30 mouse cellular contexts compared by ENCODE assay signal in genomic region chr2:181196628-181197300, GRCm38 (mm10). TPM values are rescaled to one million over a fixed set of nuclear protein-coding genes. Genes with fewer than 3 reads are reported as not detected.
DNase-seq lines count a peak whose midpoint lies in the region; ATAC-seq and TF ChIP-seq lines count a peak whose summit lies in the region.
"Had no signal": no experiment of that assay in that cellular context is flagged by ENCODE, and none has a peak within 500 bp of the region (broad histone marks: within the 10 kb centered on the region; RNA-seq: fewer than 3 reads in every experiment).

No protein-coding gene starts in this region.

- H3K4me1 ChIP-seq in kidney, embryonic 15.5 days, result no peaks in the 10 kb centered on the region
- 0 out of 2 replicates have a peak, but pooled peaks cover 2% of the 10 kb centered on the region for H3K4me1 ChIP-seq in intestine, embryonic 15.5 days (replicated peaks)
- H3K4me1 ChIP-seq in liver, postnatal 0 days (ENCODE audit: insufficient read depth), result peaks cover 8% of the 10 kb centered on the region
- H3K4me1 ChIP-seq: embryonic facial prominence, embryonic 12.5 days; heart, embryonic 13.5 days; hindbrain, embryonic 12.5 days; limb, embryonic 10.5 days; midbrain, embryonic 12.5 days had no signal

- DNase-seq in kidney, adult 8-10 months, result peak; percentile 70 to 73
- DNase-seq in kidney, postnatal 25 days, result peak; percentile 54 to 73
- DNase-seq in liver, postnatal 0 days, result no peak
- DNase-seq in frontal cortex, postnatal 10 days (ENCODE audit: low spot score in 2 of 2), result no peak
- no peak for DNase-seq in testis, postnatal 10 days (ENCODE audit: low spot score)
- DNase-seq in adrenal gland, postnatal 14 days, result no peak
- DNase-seq: cerebellum, adult 11-12 months; cerebellum, postnatal 14 days; forebrain, postnatal 0 days; gastrocnemius, postnatal 36 days; heart, adult 2 months; heart, postnatal 14 days; lung, adult 18-20 months; lung, postnatal 14 days; thymus, postnatal 25 days had no signal

- H3K27me3 ChIP-seq in kidney, embryonic 15.5 days, result no peaks in the 10 kb centered on the region
- H3K27me3 ChIP-seq in intestine, embryonic 15.5 days (replicated peaks), result no peaks in the 10 kb centered on the region
- H3K27me3 ChIP-seq in liver, postnatal 0 days (ENCODE audit: insufficient read depth, low read length), result no peaks in the 10 kb centered on the region
- H3K27me3 ChIP-seq: embryonic facial prominence, embryonic 12.5 days; midbrain, embryonic 12.5 days had no signal

- H3K4me3 ChIP-seq in kidney, embryonic 15.5 days (replicated peaks), result no peak overlapping the region
- H3K4me3 ChIP-seq in intestine, embryonic 15.5 days (replicated peaks), result no peak overlapping the region
- no peak overlapping the region for H3K4me3 ChIP-seq in liver, postnatal 0 days (ENCODE audit: low read depth, low read length)
- H3K4me3 ChIP-seq: embryonic facial prominence, embryonic 12.5 days; heart, adult 2 months; heart, embryonic 13.5 days; hindbrain, embryonic 12.5 days; limb, embryonic 10.5 days; midbrain, embryonic 12.5 days had no signal

- WGBS in kidney, embryonic 15.5 days, result 83% methylated on average over 4 of the region's 4 CpGs
- 63% methylated on average over 4 of the region's 4 CpGs for WGBS in intestine, embryonic 15.5 days
- WGBS in liver, postnatal 0 days (ENCODE audit: insufficient replicate concordance), result 60% methylated on average over 4 of the region's 4 CpGs

- no peaks in the 10 kb centered on the region for H3K9me3 ChIP-seq in kidney, embryonic 15.5 days (replicated peaks)
- no peaks in the 10 kb centered on the region for H3K9me3 ChIP-seq in intestine, embryonic 15.5 days
- H3K9me3 ChIP-seq in liver, postnatal 0 days (ENCODE audit: low read length), result no peaks in the 10 kb centered on the region
- H3K9me3 ChIP-seq: embryonic facial prominence, embryonic 12.5 days; heart, embryonic 13.5 days; hindbrain, embryonic 12.5 days; limb, embryonic 10.5 days; midbrain, embryonic 12.5 days had no signal

- TF ChIP-seq EP300 in liver, postnatal 0 days (IDR thresholded peaks at IDR 0.05; ENCODE audit: low read depth), result no peak

- no peak overlapping the region for H3K4me2 ChIP-seq in kidney, embryonic 15.5 days
- no peak overlapping the region for H3K4me2 ChIP-seq in intestine, embryonic 15.5 days (replicated peaks)
- no peak overlapping the region for H3K4me2 ChIP-seq in liver, postnatal 0 days (ENCODE audit: low read depth, low read length)
- H3K4me2 ChIP-seq: embryonic facial prominence, embryonic 12.5 days; heart, embryonic 13.5 days; hindbrain, embryonic 12.5 days; midbrain, embryonic 12.5 days had no signal

- no peak overlapping the region for H3K9ac ChIP-seq in kidney, embryonic 15.5 days
- H3K9ac ChIP-seq in intestine, embryonic 15.5 days, result no peak overlapping the region
- no peak overlapping the region for H3K9ac ChIP-seq in liver, postnatal 0 days (replicated peaks)
- H3K9ac ChIP-seq: embryonic facial prominence, embryonic 12.5 days; forebrain, postnatal 0 days; heart, embryonic 13.5 days; hindbrain, embryonic 12.5 days; midbrain, embryonic 12.5 days had no signal

- no peak overlapping the region for H3K27ac ChIP-seq in kidney, embryonic 15.5 days
- no peak overlapping the region for H3K27ac ChIP-seq in intestine, embryonic 15.5 days
- no peak overlapping the region for H3K27ac ChIP-seq in liver, postnatal 0 days (ENCODE audit: low read depth)
- H3K27ac ChIP-seq: embryonic facial prominence, embryonic 12.5 days; heart, adult 2 months; heart, embryonic 13.5 days; hindbrain, embryonic 12.5 days; limb, embryonic 10.5 days; midbrain, embryonic 12.5 days had no signal

- no peak for TF ChIP-seq CTCF in liver, postnatal 0 days (IDR thresholded peaks at IDR 0.05; ENCODE audit: low read depth)

- no peaks in the 10 kb centered on the region for H3K36me3 ChIP-seq in kidney, embryonic 15.5 days
- no peaks in the 10 kb centered on the region for H3K36me3 ChIP-seq in intestine, embryonic 15.5 days
- H3K36me3 ChIP-seq in liver, postnatal 0 days (replicated peaks; ENCODE audit: insufficient read depth, low read length), result no peaks in the 10 kb centered on the region
- H3K36me3 ChIP-seq: embryonic facial prominence, embryonic 12.5 days; heart, embryonic 13.5 days; hindbrain, embryonic 12.5 days; limb, embryonic 10.5 days; midbrain, embryonic 12.5 days had no signal

- ATAC-seq in kidney, embryonic 15.5 days (replicated peaks; ENCODE audit: low FRiP score), result no peak
- peak; percentile 75 for ATAC-seq in intestine, embryonic 15.5 days
- ATAC-seq in liver, postnatal 0 days, result peak; percentile 65; the same call in 1 of the 2 replicates
- ATAC-seq: forebrain, postnatal 0 days; Patski had no signal

RNA-seq across cellular contexts. Expression of gene Ptk6, which starts 5.8 kb away (rescaled TPM):
- 0.04 TPM in 1 of 2 replicates, not detected in the other for polyA plus RNA-seq in kidney, embryonic 15.5 days (2015; fragmentation: Nextera tagmentation; extraction: Ambion mirVana)
- 0.14 and 0.21 TPM in 2 replicates for polyA plus RNA-seq in intestine, embryonic 15.5 days (2015; fragmentation: Nextera tagmentation; extraction: Ambion mirVana)
- 0.20 and 0.27 TPM in 2 replicates for polyA plus RNA-seq in liver, postnatal 0 days (2015; fragmentation: Nextera tagmentation; extraction: Ambion mirVana)
- total RNA-seq in adrenal gland, postnatal 14 days (2021), result 0.11 TPM in 1 of 2 replicates, not detected in the other
- total RNA-seq: adrenal gland, adult 18-20 months; forebrain, postnatal 0 days; gastrocnemius, postnatal 36 days; heart, postnatal 14 days; layer of hippocampus, postnatal 14 days; left cerebral cortex, adult 8-10 months; megakaryocyte progenitor cell, adult 5-6 weeks had no signal
- polyA plus RNA-seq: embryonic facial prominence, embryonic 12.5 days; forebrain, embryonic 11.5 days; forebrain, postnatal 0 days; heart, adult 2 months; hindbrain, embryonic 12.5 days; limb, embryonic 10.5 days; midbrain, embryonic 12.5 days; neural tube, embryonic 11.5 days; Patski had no signal

RNA-seq across cellular contexts. Expression of gene Ppdpf, which starts 9.7 kb away (rescaled TPM):
- polyA plus RNA-seq in kidney, embryonic 15.5 days (2015; fragmentation: Nextera tagmentation; extraction: Ambion mirVana), result 315 and 330 TPM in 2 replicates
- polyA plus RNA-seq in intestine, embryonic 15.5 days (2015; fragmentation: Nextera tagmentation; extraction: Ambion mirVana), result 264 and 275 TPM in 2 replicates
- polyA plus RNA-seq in liver, postnatal 0 days (2015; fragmentation: Nextera tagmentation; extraction: Ambion mirVana), result 120 and 125 TPM in 2 replicates
- 95.5 and 98.6 TPM in 2 replicates for total RNA-seq in adrenal gland, postnatal 14 days (2021)

RNA-seq across cellular contexts. Expression of gene Srms, which starts 16.2 kb away (rescaled TPM):
- polyA plus RNA-seq in kidney, embryonic 15.5 days (2015; fragmentation: Nextera tagmentation; extraction: Ambion mirVana), result 0.24 and 0.45 TPM in 2 replicates
- 0.05 TPM in 1 of 2 replicates, not detected in the other for polyA plus RNA-seq in intestine, embryonic 15.5 days (2015; fragmentation: Nextera tagmentation; extraction: Ambion mirVana)
- 0.35 and 0.44 TPM in 2 replicates for polyA plus RNA-seq in liver, postnatal 0 days (2015; fragmentation: Nextera tagmentation; extraction: Ambion mirVana)
- total RNA-seq in adrenal gland, postnatal 14 days (2021), result 0.56 and 0.60 TPM in 2 replicates
- total RNA-seq: megakaryocyte progenitor cell, adult 5-6 weeks had no signal
- polyA plus RNA-seq: Patski had no signal

RNA-seq across cellular contexts. Expression of gene Fndc11, which starts 23.0 kb away (rescaled TPM):
- polyA plus RNA-seq in kidney, embryonic 15.5 days (2015; fragmentation: Nextera tagmentation; extraction: Ambion mirVana), result 0.14 and 0.26 TPM in 2 replicates
- not detected in 2 replicates for polyA plus RNA-seq in intestine, embryonic 15.5 days (2015; fragmentation: Nextera tagmentation; extraction: Ambion mirVana)
- polyA plus RNA-seq in liver, postnatal 0 days (2015; fragmentation: Nextera tagmentation; extraction: Ambion mirVana), result 0.09 TPM in 1 of 2 replicates, not detected in the other
- total RNA-seq in adrenal gland, postnatal 14 days (2021), result not detected in 2 replicates
- total RNA-seq: ES-E14; forebrain, postnatal 0 days; gastrocnemius, postnatal 36 days; heart, adult 2 months; layer of hippocampus, postnatal 14 days; left cerebral cortex, adult 8-10 months; megakaryocyte progenitor cell, adult 5-6 weeks had no signal
- polyA plus RNA-seq: forebrain, embryonic 11.5 days; neural tube, embryonic 11.5 days; Patski had no signal

RNA-seq across cellular contexts. Expression of gene Eef1a2, which starts 40.0 kb away (rescaled TPM):
- 0.08 and 0.17 TPM in 2 replicates for polyA plus RNA-seq in kidney, embryonic 15.5 days (2015; fragmentation: Nextera tagmentation; extraction: Ambion mirVana)
- polyA plus RNA-seq in intestine, embryonic 15.5 days (2015; fragmentation: Nextera tagmentation; extraction: Ambion mirVana), result 0.10 and 0.26 TPM in 2 replicates
- polyA plus RNA-seq in liver, postnatal 0 days (2015; fragmentation: Nextera tagmentation; extraction: Ambion mirVana), result 0.05 TPM in 1 of 2 replicates, not detected in the other
- 38.4 and 47.9 TPM in 2 replicates for total RNA-seq in adrenal gland, postnatal 14 days (2021)
- total RNA-seq: megakaryocyte progenitor cell, adult 5-6 weeks had no signal
- polyA plus RNA-seq: limb, embryonic 10.5 days; Patski had no signal

Comparison
In these comparisons a context has a peak if more than half of its experiments do, and no peak if none do; other contexts are left out.
1. DNase-seq: peak in kidney, adult 8-10 months (2 of 2) and kidney, postnatal 25 days (2 of 2); none in liver, postnatal 0 days (single experiment), frontal cortex, postnatal 10 days (0 of 2), testis, postnatal 10 days (single experiment) and adrenal gland, postnatal 14 days (single experiment).